Mouse (Mus musculus): ENCODE measurements around the gene Sgms1. TPM values are rescaled to one million over a fixed set of nuclear protein-coding genes. Genes with fewer than 3 reads are reported as not detected.

Gene Sgms1
- polyA plus RNA-seq, 1 experiment: 42.2 TPM

- TF ChIP-seq CTCF (IDR thresholded peaks at IDR 0.05; ENCODE audit: borderline replicate concordance, insufficient read depth, low read length) (no peak), POLR2A (IDR thresholded peaks at IDR 0.05; ENCODE audit: low read depth, low read length) (no peak)
- H3K27ac ChIP-seq (ENCODE audit: insufficient read depth, low read length): no peak overlapping the region
- no peaks in the 10 kb centered on the region for H3K4me1 ChIP-seq (ENCODE audit: control insufficient read depth, insufficient read depth, low read length)
- no peak overlapping the region for H3K4me3 ChIP-seq (ENCODE audit: insufficient read depth, low read length)
Measured at GRCm38 (mm10) chr19:32244881-32245280, 144.6 kb downstream of the Sgms1 start.

- TF ChIP-seq POLR2A (IDR thresholded peaks at IDR 0.05; ENCODE audit: low read depth, low read length) (no peak), CTCF (IDR thresholded peaks at IDR 0.05; ENCODE audit: borderline replicate concordance, insufficient read depth, low read length) (no peak)
- Histone ChIP-seq H3K4me1 (ENCODE audit: control insufficient read depth, insufficient read depth, low read length) (no peaks in the 10 kb centered on the region), H3K27ac (ENCODE audit: insufficient read depth, low read length) (no peak overlapping the region), H3K4me3 (ENCODE audit: insufficient read depth, low read length) (no peak overlapping the region)
Measured at GRCm38 (mm10) chr19:32243246-32243645, 146.3 kb downstream of the Sgms1 start.

GRCm38 (mm10) chr19:32242153-32242552, 147.4 kb downstream of the Sgms1 start:
- Histone ChIP-seq H3K27ac (ENCODE audit: insufficient read depth, low read length) (no peak overlapping the region), H3K4me1 (ENCODE audit: control insufficient read depth, insufficient read depth, low read length) (no peaks in the 10 kb centered on the region), H3K4me3 (ENCODE audit: insufficient read depth, low read length) (no peak overlapping the region)
- no peak for TF ChIP-seq CTCF (IDR thresholded peaks at IDR 0.05; ENCODE audit: borderline replicate concordance, insufficient read depth, low read length)
- TF ChIP-seq POLR2A (IDR thresholded peaks at IDR 0.05; ENCODE audit: low read depth, low read length): no peak

GRCm38 (mm10) chr19:32240417-32240990, 149.0 kb downstream of the Sgms1 start:
- no peak overlapping the region for H3K27ac ChIP-seq (ENCODE audit: insufficient read depth, low read length)
- no peaks in the 10 kb centered on the region; the same call in 1 of the 2 replicates for H3K4me1 ChIP-seq (ENCODE audit: control insufficient read depth, insufficient read depth, low read length)
- TF ChIP-seq POLR2A (IDR thresholded peaks at IDR 0.05; ENCODE audit: low read depth, low read length): no peak
- TF ChIP-seq CTCF (IDR thresholded peaks at IDR 0.05; ENCODE audit: borderline replicate concordance, insufficient read depth, low read length): no peak
- H3K4me3 ChIP-seq (ENCODE audit: insufficient read depth, low read length): no peak overlapping the region

GRCm38 (mm10) chr19:32239925-32240324, 149.6 kb downstream of the Sgms1 start:
- no peak overlapping the region for H3K4me3 ChIP-seq (ENCODE audit: insufficient read depth, low read length)
- H3K27ac ChIP-seq (ENCODE audit: insufficient read depth, low read length): no peak overlapping the region
- TF ChIP-seq POLR2A (IDR thresholded peaks at IDR 0.05; ENCODE audit: low read depth, low read length) (no peak), CTCF (IDR thresholded peaks at IDR 0.05; ENCODE audit: borderline replicate concordance, insufficient read depth, low read length) (no peak)
- no peaks in the 10 kb centered on the region; the same call in 1 of the 2 replicates for H3K4me1 ChIP-seq (ENCODE audit: control insufficient read depth, insufficient read depth, low read length)

GRCm38 (mm10) chr19:32239459-32239792, 150.1 kb downstream of the Sgms1 start:
- Histone ChIP-seq H3K27ac (ENCODE audit: insufficient read depth, low read length) (no peak overlapping the region), H3K4me1 (ENCODE audit: control insufficient read depth, insufficient read depth, low read length) (no peaks in the 10 kb centered on the region; the same call in none of the 2 replicates), H3K4me3 (ENCODE audit: insufficient read depth, low read length) (no peak overlapping the region)
- TF ChIP-seq CTCF (IDR thresholded peaks at IDR 0.05; ENCODE audit: borderline replicate concordance, insufficient read depth, low read length) (no peak), POLR2A (IDR thresholded peaks at IDR 0.05; ENCODE audit: low read depth, low read length) (no peak)

- H3K27ac ChIP-seq (ENCODE audit: insufficient read depth, low read length): no peak overlapping the region
- no peak overlapping the region for H3K4me3 ChIP-seq (ENCODE audit: insufficient read depth, low read length)
- TF ChIP-seq POLR2A (IDR thresholded peaks at IDR 0.05; ENCODE audit: low read depth, low read length) (no peak), CTCF (IDR thresholded peaks at IDR 0.05; ENCODE audit: borderline replicate concordance, insufficient read depth, low read length) (no peak)
- H3K4me1 ChIP-seq (ENCODE audit: control insufficient read depth, insufficient read depth, low read length): no peaks in the 10 kb centered on the region; the same call in none of the 2 replicates
Measured at GRCm38 (mm10) chr19:32238722-32239458, 150.6 kb downstream of the Sgms1 start.

- no peak overlapping the region for H3K4me3 ChIP-seq (ENCODE audit: insufficient read depth, low read length)
- TF ChIP-seq CTCF (IDR thresholded peaks at IDR 0.05; ENCODE audit: borderline replicate concordance, insufficient read depth, low read length) (no peak), POLR2A (IDR thresholded peaks at IDR 0.05; ENCODE audit: low read depth, low read length) (no peak)
- H3K4me1 ChIP-seq (ENCODE audit: control insufficient read depth, insufficient read depth, low read length): no peaks in the 10 kb centered on the region; the same call in none of the 2 replicates
- no peak overlapping the region for H3K27ac ChIP-seq (ENCODE audit: insufficient read depth, low read length)
Measured at GRCm38 (mm10) chr19:32237685-32238084, 151.8 kb downstream of the Sgms1 start.

GRCm38 (mm10) chr19:32237173-32237583, 152.3 kb downstream of the Sgms1 start:
- Histone ChIP-seq H3K27ac (ENCODE audit: insufficient read depth, low read length) (no peak overlapping the region), H3K4me1 (ENCODE audit: control insufficient read depth, insufficient read depth, low read length) (no peaks in the 10 kb centered on the region; the same call in none of the 2 replicates), H3K4me3 (ENCODE audit: insufficient read depth, low read length) (no peak overlapping the region)
- no peak for TF ChIP-seq CTCF (IDR thresholded peaks at IDR 0.05; ENCODE audit: borderline replicate concordance, insufficient read depth, low read length)
- no peak for TF ChIP-seq POLR2A (IDR thresholded peaks at IDR 0.05; ENCODE audit: low read depth, low read length)

All from embryonic fibroblast, embryonic 13.5 days (primary cell).